Mouse (Mus musculus) frontal cortex, adult 2 months (tissue): Measurements from ENCODE around the gene Gm21977. TPM values are rescaled to one million over a fixed set of nuclear protein-coding genes. Genes with fewer than 3 reads are reported as not detected.
"Not testable (repeated sequence)": the region's sequence is repeated elsewhere in the genome, so short reads cannot be mapped to it uniquely, and the experiment has no call there.

Experiments used
- DNase-seq, 2 experiments: peaks; one replicate each; pipeline ENCODE4 v3.0.0; 2022; ENCODE audit warnings: low spot score in 1 of 2; ENCODE audit errors: extremely low spot score in 1 of 2
- polyA plus RNA-seq: library from polyadenylated mRNA; depleted of rRNA; stranded (reverse); fragments of >200 nt; gene quantifications from 2 replicates; pipeline ENCODE4 v1.2.3, GENCODE M21; 2012; rRNA removed

Gm21977 gene
- not detected in 2 replicates for polyA plus RNA-seq

DNA sequence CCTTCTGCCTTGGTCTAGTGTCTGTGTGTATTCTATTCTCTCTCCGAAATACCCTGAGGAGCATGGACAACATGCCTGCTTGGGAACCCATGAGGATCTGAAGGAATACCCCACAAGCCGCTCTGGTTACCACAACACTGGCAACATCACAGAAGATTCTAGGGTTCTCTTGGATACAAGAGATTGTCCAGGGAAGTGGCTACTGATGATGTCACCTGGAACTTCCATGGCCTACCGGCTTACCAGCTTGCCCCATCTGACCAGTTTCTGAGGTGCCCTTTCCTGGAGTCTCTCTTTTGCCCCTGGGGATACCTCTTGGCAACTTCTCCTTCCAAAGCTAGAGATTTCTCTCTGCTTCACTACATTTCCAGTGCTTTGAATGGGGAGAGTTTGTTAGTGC, at the start of gene Gm21977:
Gene Gm21977, minus strand, starts transcription at position 101 of the 400 bp plus-strand sequence.
- not testable (repeated sequence) for DNase-seq

Other genes with a start within 250 kb of the Gm21977 start
- gene Gm3633, start 211.6 kb downstream of the Gm21977 start, polyA plus RNA-seq: not detected in 2 replicates
- gene Gm10378, start 197.5 kb downstream of the Gm21977 start, polyA plus RNA-seq: 0.08 TPM in 1 of 2 replicates, not detected in the other
- not detected in 2 replicates for gene Gm3015, start 84.7 kb downstream of the Gm21977 start, polyA plus RNA-seq
- not detected in 2 replicates for gene Gm10377, start 55.5 kb downstream of the Gm21977 start, polyA plus RNA-seq
- not detected in 2 replicates for gene Gm8082, start 140.1 kb upstream of the Gm21977 start, polyA plus RNA-seq
- gene Gm10376, start 162.2 kb upstream of the Gm21977 start, polyA plus RNA-seq: not detected in 2 replicates
- gene Gm8094, start 223.2 kb upstream of the Gm21977 start, polyA plus RNA-seq: 0.06 and 0.21 TPM in 2 replicates
- 0.27 and 0.32 TPM in 2 replicates for gene Gm8104, start 247.1 kb upstream of the Gm21977 start, polyA plus RNA-seq